8 mouse cellular contexts compared by ENCODE assay signal in genomic region chr7:118242911-118243412, GRCm38 (mm10). TPM values are rescaled to one million over a fixed set of nuclear protein-coding genes. Genes with fewer than 3 reads are reported as not detected.
DNase-seq lines count a peak whose midpoint lies in the region; ATAC-seq and TF ChIP-seq lines count a peak whose summit lies in the region.

No protein-coding gene starts in this region.

- peak; percentile 62 for DNase-seq in kidney, adult 9 months
- no peak for DNase-seq in kidney, adult 11 months
- peak; percentile 64 for DNase-seq in NIH3T3 (ENCODE audit: low read depth)
- DNase-seq in forebrain, embryonic 11.5 days (ENCODE audit: low spot score): no peak
- DNase-seq in urinary bladder, postnatal 25 days (ENCODE audit: low spot score): no peak
- DNase-seq in adrenal gland, adult (ENCODE audit: inconsistent age in 2 of 2, low spot score in 1 of 2): no peak

- ATAC-seq in forebrain, embryonic 11.5 days (replicated peaks; ENCODE audit: low FRiP score): peak; percentile 73
- peak; percentile 30; the same call in 1 of the 2 replicates for ATAC-seq in limb, embryonic 15.5 days (ENCODE audit: insufficient number of reproducible peaks, low FRiP score, low TSS enrichment, low read depth)

- H3K4me1 ChIP-seq in forebrain, embryonic 11.5 days (replicated peaks; ENCODE audit: control insufficient read depth, insufficient read depth, low read length): no peaks in the 10 kb centered on the region
- H3K4me1 ChIP-seq in limb, embryonic 15.5 days: peaks cover 16% of the 10 kb centered on the region; the same call in 1 of the 2 replicates
- peaks cover 3% of the 10 kb centered on the region for H3K4me1 ChIP-seq in olfactory bulb, adult 2 months (ENCODE audit: control insufficient read depth, insufficient read depth, low read length)

- peak overlapping the region; percentile 88 for H3K4me3 ChIP-seq in forebrain, embryonic 11.5 days (ENCODE audit: low read depth, low read length)
- peak overlapping the region; percentile 98 for H3K4me3 ChIP-seq in limb, embryonic 15.5 days
- peak overlapping the region; percentile 80 for H3K4me3 ChIP-seq in olfactory bulb, adult 2 months (ENCODE audit: insufficient read depth, low read depth, low read length)

- 0% methylated on average over 44 of the region's 50 CpGs for WGBS in forebrain, embryonic 11.5 days
- under 1% methylated on average over 50 of the region's 50 CpGs for WGBS in limb, embryonic 15.5 days
- WGBS in olfactory bulb, adult 2 months: under 1% methylated on average over 50 of the region's 50 CpGs

- peak overlapping the region; percentile 73 for H3K4me2 ChIP-seq in forebrain, embryonic 11.5 days (ENCODE audit: low read depth, low read length, severe bottlenecking)
- peak overlapping the region; percentile 76 for H3K4me2 ChIP-seq in limb, embryonic 15.5 days

- H3K27me3 ChIP-seq in forebrain, embryonic 11.5 days (ENCODE audit: control insufficient read depth, insufficient read depth, low read length): no peaks in the 10 kb centered on the region
- H3K27me3 ChIP-seq in limb, embryonic 15.5 days: no peaks in the 10 kb centered on the region

- no peaks in the 10 kb centered on the region for H3K9me3 ChIP-seq in forebrain, embryonic 11.5 days (ENCODE audit: control insufficient read depth, low read length)
- H3K9me3 ChIP-seq in limb, embryonic 15.5 days: no peaks in the 10 kb centered on the region

- no peak for TF ChIP-seq CTCF in olfactory bulb, adult 2 months (IDR thresholded peaks at IDR 0.05; ENCODE audit: insufficient read depth, low read depth, low read length)

- no peak for TF ChIP-seq POLR2A in olfactory bulb, adult 2 months (IDR thresholded peaks at IDR 0.05; ENCODE audit: insufficient read depth, low read depth, low read length)

- no peaks in the 10 kb centered on the region for H3K36me3 ChIP-seq in forebrain, embryonic 11.5 days (ENCODE audit: control insufficient read depth, insufficient read depth, low read length)
- no peaks in the 10 kb centered on the region for H3K36me3 ChIP-seq in limb, embryonic 15.5 days

- peak overlapping the region; percentile 94 for H3K9ac ChIP-seq in forebrain, embryonic 11.5 days (ENCODE audit: low read length)
- peak overlapping the region; percentile 97 for H3K9ac ChIP-seq in limb, embryonic 15.5 days

- peak overlapping the region; percentile 93 for H3K27ac ChIP-seq in forebrain, embryonic 11.5 days (ENCODE audit: low read depth, low read length)
- H3K27ac ChIP-seq in limb, embryonic 15.5 days: peak overlapping the region; percentile 95
- peak overlapping the region; percentile 34; the same call in 1 of the 2 replicates for H3K27ac ChIP-seq in olfactory bulb, adult 2 months (ENCODE audit: insufficient read depth, low read depth, low read length)

RNA-seq across cellular contexts. Expression of gene Smg1, which starts 0.5 kb away (rescaled TPM):
- 20.0 and 22.4 TPM in 2 replicates for polyA plus RNA-seq in forebrain, embryonic 11.5 days (2014; fragmentation: Nextera tagmentation; extraction: Ambion mirVana)
- polyA plus RNA-seq in limb, embryonic 15.5 days (2015; fragmentation: Nextera tagmentation; extraction: Ambion mirVana): 17.2 and 18.3 TPM in 2 replicates
- polyA plus RNA-seq in olfactory bulb, adult 2 months (2012; ENCODE audit: insufficient read depth, insufficient read length, low replicate concordance, missing spikeins): 211 and 268 TPM in 2 replicates

Comparison
In these comparisons a context has a peak if more than half of its experiments do, and no peak if none do; other contexts are left out.
1. DNase-seq: peak in kidney, adult 9 months (single experiment) and NIH3T3 (single experiment); none in kidney, adult 11 months (single experiment), forebrain, embryonic 11.5 days (single experiment), urinary bladder, postnatal 25 days (single experiment) and adrenal gland, adult (0 of 2).
2. H3K27ac ChIP-seq: peak in every context shown above with its lines; median percentile 95 in limb, embryonic 15.5 days; 93 in forebrain, embryonic 11.5 days; 34 in olfactory bulb, adult 2 months.
3. Peak in every context shown above with its lines, with median percentiles within 50 percentile points of each other: H3K4me3 ChIP-seq.